Comparison of ENCODE assay signal across 30 mouse cellular contexts in genomic region chr11:33537390-33538125, GRCm38 (mm10). TPM values are rescaled to one million over a fixed set of nuclear protein-coding genes. Genes with fewer than 3 reads are reported as not detected.
DNase-seq lines count a peak whose midpoint lies in the region; ATAC-seq and TF ChIP-seq lines count a peak whose summit lies in the region.
"Had no signal": no experiment of that assay in that cellular context is flagged by ENCODE, and none has a peak within 500 bp of the region (broad histone marks: within the 10 kb centered on the region; RNA-seq: fewer than 3 reads in every experiment).

No protein-coding gene starts in this region.

- WGBS in kidney, embryonic 14.5 days = 85% methylated on average over 5 of the region's 5 CpGs

- H3K4me2 ChIP-seq in kidney, embryonic 14.5 days (replicated peaks; ENCODE audit: low read depth, low read length) = no peak overlapping the region
- H3K4me2 ChIP-seq: heart, embryonic 12.5 days; heart, embryonic 15.5 days; hindbrain, embryonic 14.5 days had no signal

- TF ChIP-seq CTCF in E14TG2a.4 (conservative IDR thresholded peaks at IDR 0.05; ENCODE audit: low read length) = no peak
- TF ChIP-seq CTCF in ES-Bruce4 (IDR thresholded peaks at IDR 0.05; ENCODE audit: low read depth, low read length) = no peak

- no peak for ATAC-seq in kidney, embryonic 14.5 days (ENCODE audit: low FRiP score, low TSS enrichment)
- no peak for ATAC-seq in monocyte, adult 5-6 weeks (replicated peaks; ENCODE audit: insufficient number of reproducible peaks, low FRiP score, low TSS enrichment, poor library complexity, severe bottlenecking)
- ATAC-seq: CD4-positive, CD25-positive, alpha-beta regulatory T cell, adult 4 months; forebrain, embryonic 14.5 days; forebrain, postnatal 0 days; hindbrain, postnatal 0 days; inflammation-experienced regulatory T-cells, adult 6 months; intestine, embryonic 16.5 days had no signal

- peaks cover 62% of the 10 kb centered on the region for H3K4me1 ChIP-seq in E14TG2a.4 (replicated peaks; ENCODE audit: low read depth, low read length)
- peaks cover 6% of the 10 kb centered on the region for H3K4me1 ChIP-seq in ES-Bruce4 (ENCODE audit: control insufficient read depth, insufficient read depth, low read length)
- H3K4me1 ChIP-seq in kidney, embryonic 14.5 days (ENCODE audit: control insufficient read depth, insufficient read depth, low read length) = no peaks in the 10 kb centered on the region
- H3K4me1 ChIP-seq: heart, embryonic 12.5 days; heart, embryonic 15.5 days had no signal

- peak overlapping the region; percentile 97 for H3K9ac ChIP-seq in ES-Bruce4 (ENCODE audit: low read depth, poor library complexity, severe bottlenecking)
- H3K9ac ChIP-seq in kidney, embryonic 14.5 days (ENCODE audit: low read depth, low read length) = no peak overlapping the region
- H3K9ac ChIP-seq: forebrain, postnatal 0 days; heart, embryonic 12.5 days; heart, embryonic 15.5 days; hindbrain, embryonic 14.5 days had no signal

- H3K9me3 ChIP-seq in E14TG2a.4 (ENCODE audit: low read length) = no peaks in the 10 kb centered on the region
- H3K9me3 ChIP-seq in ES-Bruce4 (replicated peaks; ENCODE audit: control insufficient read depth, insufficient read depth, low read length, poor library complexity, severe bottlenecking) = no peaks in the 10 kb centered on the region
- H3K9me3 ChIP-seq in kidney, embryonic 14.5 days (ENCODE audit: control insufficient read depth, low read length) = no peaks in the 10 kb centered on the region
- H3K9me3 ChIP-seq: forebrain, embryonic 10.5 days; heart, embryonic 12.5 days; heart, embryonic 15.5 days had no signal

- H3K27me3 ChIP-seq in E14TG2a.4 (ENCODE audit: insufficient read depth, low read length) (no peaks in the 10 kb centered on the region), ES-Bruce4 (ENCODE audit: control insufficient read depth, insufficient read depth, low read length, poor library complexity, severe bottlenecking) (no peaks in the 10 kb centered on the region)
- H3K27me3 ChIP-seq in kidney, embryonic 14.5 days (ENCODE audit: control insufficient read depth, insufficient read depth, low read length) = no peaks in the 10 kb centered on the region
- H3K27me3 ChIP-seq: heart, embryonic 12.5 days; heart, embryonic 15.5 days had no signal

- TF ChIP-seq POLR2A in ES-Bruce4 (IDR thresholded peaks at IDR 0.05; ENCODE audit: insufficient read depth, low read length) = no peak

- H3K4me3 ChIP-seq in E14TG2a.4 (replicated peaks; ENCODE audit: low read length) (peak overlapping the region; percentile 83), ES-Bruce4 (ENCODE audit: low read depth, low read length) (0 out of 2 replicates have a peak overlapping the region, but pooled peaks have one; percentile 6)
- no peak overlapping the region for H3K4me3 ChIP-seq in kidney, embryonic 14.5 days (ENCODE audit: low read length)
- H3K4me3 ChIP-seq: forebrain, embryonic 10.5 days; gastrocnemius, adult 2 months; heart, embryonic 12.5 days; heart, embryonic 15.5 days had no signal

- H3K36me3 ChIP-seq in E14TG2a.4 (ENCODE audit: insufficient read depth, low read length) (peaks cover 32% of the 10 kb centered on the region), ES-Bruce4 (ENCODE audit: control insufficient read depth, insufficient read depth, low read length, poor library complexity, severe bottlenecking) (peaks cover 20% of the 10 kb centered on the region)
- H3K36me3 ChIP-seq in kidney, embryonic 14.5 days (ENCODE audit: control insufficient read depth, insufficient read depth, low read length) = no peaks in the 10 kb centered on the region
- H3K36me3 ChIP-seq: forebrain, embryonic 10.5 days; heart, embryonic 12.5 days; heart, embryonic 15.5 days had no signal

- DNase-seq in R1 (ENCODE audit: low read depth, low spot score) = peak; percentile 99
- DNase-seq in layer of hippocampus, postnatal 36 days = no peak
- DNase-seq: adrenal gland, postnatal 10 days; adrenal gland, postnatal 36 days; cerebellum, adult 18-20 months; cerebellum, adult 9-10 months; cerebellum, postnatal 14 days; forebrain, postnatal 0 days; gastrocnemius, adult 2 months; gastrocnemius, postnatal 14 days; heart, adult 18-20 months; heart, postnatal 10 days; heart, postnatal 4 days had no signal

- peak; percentile 80 for TF ChIP-seq EP300 in ES-Bruce4 (IDR thresholded peaks at IDR 0.05; ENCODE audit: insufficient read depth, low read depth, low read length)

- peak overlapping the region; percentile 99 for H3K27ac ChIP-seq in ES-Bruce4 (ENCODE audit: insufficient read depth, low read length)
- no peak overlapping the region for H3K27ac ChIP-seq in kidney, embryonic 14.5 days (ENCODE audit: low read depth, low read length)
- H3K27ac ChIP-seq: forebrain, embryonic 10.5 days; gastrocnemius, adult 2 months; heart, embryonic 15.5 days; hindbrain, embryonic 14.5 days; hindbrain, postnatal 0 days had no signal

RNA-seq across cellular contexts. Expression of gene Ranbp17, which starts 24.0 kb away (rescaled TPM):
- 51.3 and 54.8 TPM in 2 replicates for polyA plus RNA-seq in ES-Bruce4 (2011; ENCODE audit: insufficient read depth, insufficient read length, low read depth, missing spikeins)
- total RNA-seq in layer of hippocampus, postnatal 36 days (2021) = 1 to 10 TPM; 7.6 to 7.7 TPM
- 6.3 and 9.8 TPM in 2 replicates for polyA plus RNA-seq in kidney, embryonic 14.5 days (2014; fragmentation: Nextera tagmentation; extraction: Ambion mirVana)
- total RNA-seq in monocyte, adult 5-6 weeks (2017) = 0.39 TPM in 1 of 3 replicates, not detected in the others
- polyA plus RNA-seq: C2C12; CD4-positive, CD25-positive, alpha-beta regulatory T cell, adult 4 months had no signal

RNA-seq across cellular contexts. Expression of gene Gabrp, which starts 41.2 kb away (rescaled TPM):
- polyA plus RNA-seq in ES-Bruce4 (2011; ENCODE audit: insufficient read depth, insufficient read length, low read depth, missing spikeins) = 0.18 and 0.59 TPM in 2 replicates
- total RNA-seq in layer of hippocampus, postnatal 36 days (2021) = not detected
- polyA plus RNA-seq in kidney, embryonic 14.5 days (2014; fragmentation: Nextera tagmentation; extraction: Ambion mirVana) = 0.67 and 0.68 TPM in 2 replicates
- total RNA-seq in monocyte, adult 5-6 weeks (2017) = not detected in 3 replicates
- total RNA-seq: adrenal gland, adult 18-20 months; adrenal gland, postnatal 10 days; adrenal gland, postnatal 36 days; forebrain, postnatal 0 days; gastrocnemius, adult 2 months; gastrocnemius, postnatal 14 days; gastrocnemius, postnatal 4 days; heart, postnatal 10 days; heart, postnatal 4 days had no signal
- polyA plus RNA-seq: C2C12; CD4-positive, CD25-positive, alpha-beta regulatory T cell, adult 4 months; forebrain, embryonic 14.5 days; forebrain, postnatal 0 days; frontal cortex, adult 2 months; hindbrain, embryonic 14.5 days; hindbrain, postnatal 0 days; inflammation-experienced regulatory T-cells, adult 6 months had no signal
